Mouse (Mus musculus): ENCODE data around the gene Zfp334. TPM values are rescaled to one million over a fixed set of nuclear protein-coding genes. Genes with fewer than 3 reads are reported as not detected.
A peak's percentile ranks its signal among the peaks of the same experiment; 100 is the strongest.

Gene Zfp334
- total and polyA plus RNA-seq, 3 experiments, result 0.11 TPM; not detected in 2

DNA sequence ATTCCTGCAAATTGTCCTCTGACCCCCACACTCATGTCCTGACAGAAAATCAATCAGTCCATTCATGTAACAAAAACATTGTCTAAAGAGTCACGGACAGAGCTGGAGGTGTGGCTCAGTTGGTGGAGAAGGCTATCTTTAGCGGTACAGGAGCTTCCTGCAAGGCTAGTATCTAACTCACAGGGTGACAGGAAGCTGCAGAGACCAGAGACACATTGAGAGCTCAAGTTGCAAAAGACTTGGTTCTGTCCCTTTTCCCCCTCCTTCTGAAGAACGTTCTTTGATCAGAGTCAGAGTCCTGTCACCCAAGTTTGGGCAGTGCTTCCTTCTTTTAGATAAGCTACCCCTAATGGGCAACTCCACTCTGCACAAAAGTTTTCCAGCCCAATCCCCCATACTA lies 58.4 kb downstream of the Zfp334 start:
- no peak for ATAC-seq (ENCODE audit: extremely low read depth, insufficient number of reproducible peaks, low FRiP score, poor library complexity, severe bottlenecking)
- Histone ChIP-seq H3K4me1 (ENCODE audit: insufficient read depth, low read depth, low read length) (peaks cover 23% of the 10 kb centered on the region), H3K4me3 (ENCODE audit: low read depth, low read length) (no peak overlapping the region), H3K27me3 (ENCODE audit: insufficient read depth, low read length) (peaks cover 15% of the 10 kb centered on the region), H3K36me3 (replicated peaks) (no peaks in the 10 kb centered on the region), H3K9me3 (replicated peaks) (no peaks in the 10 kb centered on the region)
- no peak for DNase-seq (ENCODE audit: low spot score)
- TF ChIP-seq TAL1 (conservative IDR thresholded peaks at IDR 0.05; ENCODE audit: low read depth, low read length) (no peak), GATA1 (IDR thresholded peaks at IDR 0.05; ENCODE audit: borderline replicate concordance, low read length) (no peak), CTCF (IDR thresholded peaks at IDR 0.05; ENCODE audit: low read depth, low read length) (no peak), GATA2 (IDR thresholded peaks at IDR 0.05; ENCODE audit: borderline replicate concordance, low read depth, low read length) (no peak), POLR2AphosphoS5 (IDR thresholded peaks at IDR 0.05; ENCODE audit: insufficient replicate concordance, low read depth, low read length) (no peak)

DNA sequence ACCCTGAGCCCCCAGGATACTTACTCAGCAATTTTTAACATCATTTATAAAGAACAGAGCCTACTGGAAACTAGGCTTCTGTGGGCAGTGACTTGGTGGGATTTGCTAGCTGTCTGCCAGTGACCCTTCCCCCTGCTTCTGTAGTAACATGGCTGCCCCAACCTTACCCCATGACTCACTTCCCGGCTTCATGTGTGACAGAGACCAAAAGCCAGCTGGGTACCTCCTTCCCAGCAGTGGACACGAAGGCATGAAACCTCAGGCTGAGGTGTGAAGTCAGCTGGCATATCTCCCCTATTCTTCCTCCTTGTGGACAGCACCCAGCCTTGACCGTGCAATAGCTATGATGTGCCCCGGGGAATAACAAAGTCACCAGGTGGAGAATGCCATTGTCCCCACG lies 59.3 kb downstream of the Zfp334 start:
- ATAC-seq (ENCODE audit: extremely low read depth, insufficient number of reproducible peaks, low FRiP score, poor library complexity, severe bottlenecking), result no peak
- peaks cover 12% of the 10 kb centered on the region for H3K27me3 ChIP-seq (ENCODE audit: insufficient read depth, low read length)
- no peak for DNase-seq (ENCODE audit: low spot score)
- H3K36me3 ChIP-seq (replicated peaks), result peaks cover 9% of the 10 kb centered on the region
- TF ChIP-seq GATA1 (IDR thresholded peaks at IDR 0.05; ENCODE audit: borderline replicate concordance, low read length), result no peak
- no peak for TF ChIP-seq POLR2AphosphoS5 (IDR thresholded peaks at IDR 0.05; ENCODE audit: insufficient replicate concordance, low read depth, low read length)
- TF ChIP-seq TAL1 (conservative IDR thresholded peaks at IDR 0.05; ENCODE audit: low read depth, low read length), result no peak
- no peak for TF ChIP-seq CTCF (IDR thresholded peaks at IDR 0.05; ENCODE audit: low read depth, low read length)
- no peak for TF ChIP-seq GATA2 (IDR thresholded peaks at IDR 0.05; ENCODE audit: borderline replicate concordance, low read depth, low read length)
- no peak overlapping the region for H3K4me3 ChIP-seq (ENCODE audit: low read depth, low read length)
- H3K9me3 ChIP-seq (replicated peaks), result no peaks in the 10 kb centered on the region
- H3K4me1 ChIP-seq (ENCODE audit: insufficient read depth, low read depth, low read length), result peaks cover 33% of the 10 kb centered on the region

DNA sequence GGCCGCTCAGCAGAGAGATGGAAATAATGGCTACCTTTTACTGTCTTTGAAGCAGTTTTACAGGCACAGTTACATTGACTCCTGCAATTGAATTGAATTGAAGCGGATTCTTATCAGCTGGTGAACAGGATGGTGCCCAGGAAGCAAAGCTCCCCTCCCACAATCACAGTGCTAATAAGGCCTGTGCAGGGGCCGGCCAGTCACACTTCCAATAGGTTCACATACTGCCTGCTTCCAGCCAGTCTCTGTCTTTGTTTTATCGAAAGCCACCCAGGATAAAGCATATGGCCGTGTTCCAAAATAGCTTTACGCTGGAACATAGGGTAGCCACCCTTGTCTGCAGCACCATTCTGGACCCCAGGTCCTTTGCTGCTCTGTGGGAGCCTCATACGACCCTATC lies 60.7 kb downstream of the Zfp334 start:
- Histone ChIP-seq H3K4me1 (ENCODE audit: insufficient read depth, low read depth, low read length) (peaks cover 39% of the 10 kb centered on the region), H3K4me3 (ENCODE audit: low read depth, low read length) (peak overlapping the region; percentile 89; the same call in 1 of the 2 replicates), H3K9me3 (replicated peaks) (no peaks in the 10 kb centered on the region), H3K36me3 (replicated peaks) (peaks cover 23% of the 10 kb centered on the region), H3K27me3 (ENCODE audit: insufficient read depth, low read length) (peaks cover 12% of the 10 kb centered on the region)
- no peak for DNase-seq (ENCODE audit: low spot score)
- ATAC-seq (ENCODE audit: extremely low read depth, insufficient number of reproducible peaks, low FRiP score, poor library complexity, severe bottlenecking), result no peak
- TF ChIP-seq GATA2 (IDR thresholded peaks at IDR 0.05; ENCODE audit: borderline replicate concordance, low read depth, low read length) (no peak), CTCF (IDR thresholded peaks at IDR 0.05; ENCODE audit: low read depth, low read length) (no peak), POLR2AphosphoS5 (IDR thresholded peaks at IDR 0.05; ENCODE audit: insufficient replicate concordance, low read depth, low read length) (no peak), TAL1 (conservative IDR thresholded peaks at IDR 0.05; ENCODE audit: low read depth, low read length) (no peak)

DNA sequence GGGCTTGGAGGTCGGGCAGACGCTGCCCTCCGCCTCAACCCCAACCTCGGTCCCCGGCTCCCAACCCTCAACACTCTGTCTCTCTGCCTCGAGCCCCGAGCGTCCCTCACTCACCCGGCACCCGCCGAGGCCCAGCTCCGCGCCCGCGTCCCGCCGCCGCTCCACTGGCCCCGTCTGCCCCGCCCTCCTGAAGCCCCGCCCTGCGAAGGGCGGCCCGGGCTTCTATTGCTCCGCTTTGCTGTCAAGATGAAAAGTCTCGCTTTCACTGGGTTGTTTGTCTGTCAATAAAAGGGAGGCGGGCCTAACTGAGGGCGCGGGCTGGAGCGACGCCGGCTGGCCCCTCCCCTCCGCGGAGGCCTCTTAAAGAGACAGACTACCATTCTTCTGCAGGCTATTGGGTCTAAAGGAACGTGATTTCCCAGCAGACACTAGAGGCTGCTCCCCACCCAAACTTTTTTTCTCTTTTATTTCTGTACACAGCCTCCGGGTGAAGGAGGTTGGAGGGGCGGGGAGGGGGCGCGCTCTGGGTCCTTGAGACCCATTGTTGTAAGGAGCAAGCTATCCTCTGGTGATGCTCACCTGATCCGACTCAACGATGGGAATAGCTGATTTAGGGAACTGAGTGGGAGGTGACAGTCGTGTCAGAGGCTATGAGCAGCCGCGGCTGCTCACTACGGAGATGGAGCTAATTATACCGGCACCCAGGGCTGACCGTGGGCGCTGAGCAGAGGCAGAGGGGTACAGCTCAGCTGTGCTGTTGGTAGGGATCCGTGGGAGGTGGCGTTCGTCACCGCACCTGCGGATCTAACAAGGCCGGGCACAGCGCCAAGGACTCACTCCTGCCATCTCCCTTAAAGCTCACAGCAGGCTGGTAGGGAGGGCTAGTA lies 61.5 kb downstream of the Zfp334 start, which contains the start of gene Elmo2:
Gene Elmo2 (minus strand): TSS at position 176 of the 887 bp plus-strand sequence.
- H3K36me3 ChIP-seq (replicated peaks), result peaks cover 31% of the 10 kb centered on the region
- peak within 1 kb of the TSS; percentile 89 for H3K4me3 ChIP-seq (ENCODE audit: low read depth, low read length)
- no peak for TF ChIP-seq CTCF (IDR thresholded peaks at IDR 0.05; ENCODE audit: low read depth, low read length)
- TF ChIP-seq TAL1 (conservative IDR thresholded peaks at IDR 0.05; ENCODE audit: low read depth, low read length), result no peak
- no peak for TF ChIP-seq POLR2AphosphoS5 (IDR thresholded peaks at IDR 0.05; ENCODE audit: insufficient replicate concordance, low read depth, low read length)
- no peak for TF ChIP-seq GATA1 (IDR thresholded peaks at IDR 0.05; ENCODE audit: borderline replicate concordance, low read length)
- no peak for TF ChIP-seq GATA2 (IDR thresholded peaks at IDR 0.05; ENCODE audit: borderline replicate concordance, low read depth, low read length)
- DNase-seq (ENCODE audit: low spot score) (peak; percentile 93), ATAC-seq (ENCODE audit: extremely low read depth, insufficient number of reproducible peaks, low FRiP score, poor library complexity, severe bottlenecking) (peak; percentile 93)
- H3K9me3 ChIP-seq (replicated peaks), result no peaks in the 10 kb centered on the region
- H3K27me3 ChIP-seq (ENCODE audit: insufficient read depth, low read length), result peaks cover 8% of the 10 kb centered on the region
- peaks cover 48% of the 10 kb centered on the region for H3K4me1 ChIP-seq (ENCODE audit: insufficient read depth, low read depth, low read length)

DNA sequence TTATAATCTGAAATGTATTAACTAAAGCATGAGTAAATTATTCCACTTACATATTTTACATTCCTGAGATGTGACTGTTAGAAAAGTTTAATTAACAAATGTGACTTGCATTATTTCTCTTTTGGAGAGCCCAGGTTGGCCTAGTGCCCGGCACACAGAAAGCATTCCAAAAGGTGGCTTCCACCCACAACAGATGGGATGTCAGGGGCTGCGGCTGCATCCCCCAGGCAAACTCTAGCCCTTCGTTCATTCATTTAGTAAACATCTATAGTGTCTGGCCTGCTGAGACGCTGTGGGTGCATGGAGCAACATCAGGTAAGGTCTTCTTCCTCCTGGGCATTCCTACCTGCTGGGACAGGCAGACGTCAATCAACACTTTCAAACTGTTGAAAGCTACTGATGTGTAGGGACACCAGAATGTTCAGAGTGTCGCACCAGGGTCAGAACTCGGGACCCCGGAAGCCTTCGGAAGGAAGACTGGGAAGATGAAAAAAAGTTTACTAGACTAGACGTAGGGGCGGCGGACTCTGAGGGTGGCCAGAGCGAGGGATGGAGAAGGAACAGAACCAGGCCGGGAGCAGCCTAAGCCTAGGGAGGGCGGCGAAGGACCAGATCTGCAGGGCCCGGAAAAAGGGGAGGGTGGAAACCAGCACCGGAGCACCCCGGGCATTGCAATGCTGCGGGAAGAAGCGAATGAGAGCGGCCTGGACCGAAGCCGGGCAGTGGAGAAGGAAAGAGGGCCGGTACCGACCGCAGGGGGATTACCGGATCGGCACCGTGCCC lies 62.3 kb downstream of the Zfp334 start:
- Histone ChIP-seq H3K9me3 (replicated peaks) (no peaks in the 10 kb centered on the region), H3K4me3 (ENCODE audit: low read depth, low read length) (peak overlapping the region; percentile 89), H3K4me1 (ENCODE audit: insufficient read depth, low read depth, low read length) (peaks cover 52% of the 10 kb centered on the region), H3K36me3 (replicated peaks) (peaks cover 40% of the 10 kb centered on the region), H3K27me3 (ENCODE audit: insufficient read depth, low read length) (peaks cover 8% of the 10 kb centered on the region)
- no peak for TF ChIP-seq GATA1 (IDR thresholded peaks at IDR 0.05; ENCODE audit: borderline replicate concordance, low read length)
- ATAC-seq (ENCODE audit: extremely low read depth, insufficient number of reproducible peaks, low FRiP score, poor library complexity, severe bottlenecking) (no peak), DNase-seq (ENCODE audit: low spot score) (no peak)

Other genes starting within 250 kb of the Zfp334 start
- gene Cdh22, start 153.4 kb downstream of the Zfp334 start, total RNA-seq (2014; fragmentation: Nextera tagmentation), result not detected in 2 replicates
- 0.05 TPM in 1 of 2 replicates, not detected in the other for gene Cdh22, start 153.4 kb downstream of the Zfp334 start, total RNA-seq (2017)
- not detected in 2 replicates for gene Cdh22, start 153.4 kb downstream of the Zfp334 start, polyA plus RNA-seq (2012)
- 20.5 and 41.6 TPM in 2 replicates for gene Slc35c2, start 100.4 kb downstream of the Zfp334 start, total RNA-seq (2014; fragmentation: Nextera tagmentation)
- gene Slc35c2, start 100.4 kb downstream of the Zfp334 start, total RNA-seq (2017), result 32.7 and 36.8 TPM in 2 replicates
- 62.5 and 70.3 TPM in 2 replicates for gene Slc35c2, start 100.4 kb downstream of the Zfp334 start, polyA plus RNA-seq (2012)
- 22.6 and 38.3 TPM in 2 replicates for gene Elmo2, start 61.8 kb downstream of the Zfp334 start, total RNA-seq (2014; fragmentation: Nextera tagmentation)
- 17.7 and 18.8 TPM in 2 replicates for gene Elmo2, start 61.8 kb downstream of the Zfp334 start, total RNA-seq (2017)
- 8.1 and 15.1 TPM in 2 replicates for gene Elmo2, start 61.8 kb downstream of the Zfp334 start, polyA plus RNA-seq (2012)
- not detected in 2 replicates for gene Zfp663, start 19.5 kb downstream of the Zfp334 start, total RNA-seq (2014; fragmentation: Nextera tagmentation)
- gene Zfp663, start 19.5 kb downstream of the Zfp334 start, total RNA-seq (2017), result 0.16 TPM in 1 of 2 replicates, not detected in the other
- not detected in 2 replicates for gene Zfp663, start 19.5 kb downstream of the Zfp334 start, polyA plus RNA-seq (2012)
- not detected in 2 replicates for gene Ocstamp, start 12.1 kb upstream of the Zfp334 start, total RNA-seq (2014; fragmentation: Nextera tagmentation)
- gene Ocstamp, start 12.1 kb upstream of the Zfp334 start, total RNA-seq (2017), result 0.05 TPM in 1 of 2 replicates, not detected in the other
- not detected in 2 replicates for gene Ocstamp, start 12.1 kb upstream of the Zfp334 start, polyA plus RNA-seq (2012)
- gene Slc13a3, start 85.0 kb upstream of the Zfp334 start, total RNA-seq (2014; fragmentation: Nextera tagmentation), result not detected in 2 replicates
- 0.11 and 0.17 TPM in 2 replicates for gene Slc13a3, start 85.0 kb upstream of the Zfp334 start, total RNA-seq (2017)
- gene Slc13a3, start 85.0 kb upstream of the Zfp334 start, polyA plus RNA-seq (2012), result not detected in 2 replicates
- gene Trp53rka, start 105.1 kb upstream of the Zfp334 start, total RNA-seq (2014; fragmentation: Nextera tagmentation), result 7.3 and 8.4 TPM in 2 replicates
- 13.7 and 16.4 TPM in 2 replicates for gene Trp53rka, start 105.1 kb upstream of the Zfp334 start, total RNA-seq (2017)
- gene Trp53rka, start 105.1 kb upstream of the Zfp334 start, polyA plus RNA-seq (2012), result 25.7 and 28.1 TPM in 2 replicates
- gene Slc2a10, start 115.5 kb upstream of the Zfp334 start, total RNA-seq (2014; fragmentation: Nextera tagmentation), result not detected in 2 replicates
- 0.12 and 0.16 TPM in 2 replicates for gene Slc2a10, start 115.5 kb upstream of the Zfp334 start, total RNA-seq (2017)
- gene Slc2a10, start 115.5 kb upstream of the Zfp334 start, polyA plus RNA-seq (2012), result not detected in 2 replicates
- gene Eya2, start 206.8 kb upstream of the Zfp334 start, total RNA-seq (2014; fragmentation: Nextera tagmentation), result not detected in 2 replicates
- not detected in 2 replicates for gene Eya2, start 206.8 kb upstream of the Zfp334 start, total RNA-seq (2017)
- not detected in 2 replicates for gene Eya2, start 206.8 kb upstream of the Zfp334 start, polyA plus RNA-seq (2012)